Mouse (Mus musculus) hindbrain, embryonic 12.5 days (tissue): ENCODE results near the gene Sap25. TPM values are rescaled to one million over a fixed set of nuclear protein-coding genes. Genes with fewer than 3 reads are reported as not detected.

Experiments
- ATAC-seq: fragments of 200-750 bp; cut with Nextera tagmentation; 2 replicates; pipeline ENCODE4 v1.8.0; 2017; ENCODE audit warnings: moderate TSS enrichment; ENCODE audit not compliant: low FRiP score
- H3K27ac ChIP-seq: fragments of 300-500 bp; sonication (generic); 2 replicates; pipeline ENCODE4 v1.5.1; 2016; ENCODE audit warnings: mild to moderate bottlenecking
- H3K27me3 ChIP-seq: fragments of 300-500 bp; sonication (generic); 2 replicates; pipeline ENCODE4 v1.6.1; 2016; ENCODE audit warnings: mild to moderate bottlenecking
- H3K36me3 ChIP-seq: fragments of 300-500 bp; sonication (generic); 2 replicates; pipeline ENCODE4 v1.6.1; 2016; ENCODE audit warnings: mild to moderate bottlenecking
- H3K4me1 ChIP-seq: fragments of 300-500 bp; sonication (generic); 2 replicates; pipeline ENCODE4 v1.6.1; 2016
- H3K4me2 ChIP-seq: fragments of 300-500 bp; sonication (generic); replicated peaks from 2 replicates; pipeline ENCODE4 v1.6.1; 2016; ENCODE audit warnings: mild to moderate bottlenecking
- H3K4me3 ChIP-seq: fragments of 300-500 bp; sonication (generic); 2 replicates; pipeline ENCODE4 v1.5.1; 2016; ENCODE audit warnings: mild to moderate bottlenecking
- H3K9ac ChIP-seq: fragments of 300-500 bp; sonication (generic); 2 replicates; pipeline ENCODE4 v1.6.1; 2016; ENCODE audit warnings: mild to moderate bottlenecking, moderate library complexity
- H3K9me3 ChIP-seq: fragments of 300-500 bp; sonication (generic); replicated peaks from 2 replicates; pipeline ENCODE4 v1.6.1; 2016; ENCODE audit warnings: mild to moderate bottlenecking
- WGBS: fragments of 180-500 bp; shearing (Covaris S2); methylation state at CpG from one replicate; pipeline ENCODE4 v1.1.7; 2016; 5-methylcytosine and 5-hydroxymethylcytosine counted together
- polyA plus RNA-seq: library from polyadenylated mRNA; unstranded; fragments of >200 nt; fragmentation: Nextera tagmentation; extraction: Ambion mirVana; gene quantifications from 2 replicates; pipeline ENCODE4 v1.2.1, GENCODE M21; 2016

The Sap25 gene
- polyA plus RNA-seq, 1 experiment from 2014 or later: 7.6 TPM

DNA sequence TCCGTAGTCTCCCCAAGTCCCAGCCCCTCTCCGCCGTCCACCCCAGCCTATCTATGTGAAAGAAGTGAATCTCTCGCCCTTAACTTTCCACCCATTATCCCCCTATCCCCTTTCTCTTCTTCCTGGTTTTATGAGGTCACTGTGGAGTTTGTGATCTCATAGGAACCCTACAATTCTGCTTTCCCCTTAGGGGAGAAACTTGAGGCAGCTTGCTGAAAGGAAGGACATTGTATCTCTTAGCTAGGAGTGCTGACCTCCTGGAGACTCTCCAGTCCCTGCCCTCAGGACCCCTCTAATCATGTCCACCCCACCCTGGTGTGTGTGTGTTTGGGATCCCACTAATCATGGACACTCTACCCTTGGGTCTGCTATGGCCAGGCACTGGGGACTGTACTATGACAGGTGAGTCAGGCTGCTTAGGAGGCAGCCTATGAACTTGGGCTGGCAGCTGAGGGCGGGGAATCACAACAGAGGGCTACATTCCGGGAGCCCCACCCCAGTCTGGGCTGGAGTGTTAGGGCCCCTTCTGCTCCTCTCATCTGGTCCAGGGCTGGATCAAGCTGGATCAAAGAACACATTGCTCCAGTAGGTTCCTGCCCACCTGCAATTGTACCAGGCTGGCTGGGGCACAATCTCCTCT is 11.1 kb upstream of the Sap25 start:
- WGBS: 26% methylated on average over 6 of the region's 6 CpGs
- Histone ChIP-seq H3K4me2 (peak overlapping the region; percentile 86), H3K9me3 (no peaks in the 10 kb centered on the region), H3K4me1 (peaks cover 43% of the 10 kb centered on the region), H3K36me3 (peaks cover 11% of the 10 kb centered on the region), H3K27me3 (no peaks in the 10 kb centered on the region), H3K27ac (peak overlapping the region; percentile 46), H3K9ac (peak overlapping the region; percentile 75), H3K4me3 (peak overlapping the region; percentile 67)
- ATAC-seq: no peak

GRCm38 (mm10) chr5:137630602-137631001 is 10.5 kb upstream of the Sap25 start:
- Histone ChIP-seq H3K9me3 (no peaks in the 10 kb centered on the region), H3K27ac (peak overlapping the region; percentile 46), H3K4me2 (peak overlapping the region; percentile 86), H3K4me3 (peak overlapping the region; percentile 67), H3K27me3 (no peaks in the 10 kb centered on the region), H3K4me1 (peaks cover 43% of the 10 kb centered on the region), H3K36me3 (peaks cover 16% of the 10 kb centered on the region), H3K9ac (peak overlapping the region; percentile 75)
- no peak for ATAC-seq
- 43% methylated on average over 3 of the region's 3 CpGs for WGBS

- no peak overlapping the region; the same call in 1 of the 2 replicates for H3K4me3 ChIP-seq
- no peak for ATAC-seq
- peaks cover 43% of the 10 kb centered on the region for H3K4me1 ChIP-seq
- 61% methylated on average over 9 of the region's 9 CpGs for WGBS
- H3K27me3 ChIP-seq: no peaks in the 10 kb centered on the region
- H3K9me3 ChIP-seq: no peaks in the 10 kb centered on the region
- H3K4me2 ChIP-seq: peak overlapping the region; percentile 86
- H3K9ac ChIP-seq: peak overlapping the region; percentile 75
- peak overlapping the region; percentile 46 for H3K27ac ChIP-seq
- peaks cover 22% of the 10 kb centered on the region for H3K36me3 ChIP-seq
Observed at GRCm38 (mm10) chr5:137631171-137631570, 10.0 kb upstream of the Sap25 start.

DNA sequence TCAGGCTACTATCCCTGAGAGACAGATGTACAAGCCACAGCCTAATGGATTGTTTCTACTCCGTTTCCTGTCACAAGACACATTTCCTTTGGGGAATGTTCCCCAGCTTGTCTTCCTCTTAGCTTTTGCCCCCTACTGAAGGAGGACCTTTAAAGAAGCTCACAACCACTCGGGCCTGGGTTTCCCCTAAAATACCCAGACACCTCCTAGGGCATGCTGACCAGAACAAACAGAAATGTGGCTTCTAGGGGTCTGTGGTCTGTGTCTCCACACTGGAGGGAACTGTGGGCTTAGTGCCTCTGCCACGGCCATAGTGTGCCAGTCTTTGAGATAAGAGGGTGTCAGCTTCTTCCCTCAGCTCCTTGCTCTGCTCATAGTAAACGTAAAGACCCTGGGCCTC is 9.5 kb upstream of the Sap25 start:
- peak overlapping the region; percentile 75; the same call in 1 of the 2 replicates for H3K9ac ChIP-seq
- H3K4me3 ChIP-seq: no peak overlapping the region
- peaks cover 43% of the 10 kb centered on the region for H3K4me1 ChIP-seq
- no peaks in the 10 kb centered on the region for H3K9me3 ChIP-seq
- H3K27me3 ChIP-seq: no peaks in the 10 kb centered on the region
- peak overlapping the region; percentile 46 for H3K27ac ChIP-seq
- H3K4me2 ChIP-seq: peak overlapping the region; percentile 86
- 76% methylated on average over 4 of the region's 4 CpGs for WGBS
- peaks cover 26% of the 10 kb centered on the region for H3K36me3 ChIP-seq
- ATAC-seq: no peak

- H3K4me1 ChIP-seq: peaks cover 38% of the 10 kb centered on the region
- H3K9me3 ChIP-seq: no peaks in the 10 kb centered on the region
- H3K36me3 ChIP-seq: peaks cover 46% of the 10 kb centered on the region
- WGBS: 79% methylated on average over 12 of the region's 12 CpGs
- ATAC-seq: no peak
- H3K9ac ChIP-seq: 0 out of 2 replicates have a peak overlapping the region, but pooled peaks have one; percentile 18
- H3K4me2 ChIP-seq: no peak overlapping the region
- no peaks in the 10 kb centered on the region for H3K27me3 ChIP-seq
- H3K4me3 ChIP-seq: no peak overlapping the region
- H3K27ac ChIP-seq: no peak overlapping the region
Observed at GRCm38 (mm10) chr5:137633397-137634084, 7.6 kb upstream of the Sap25 start.

GRCm38 (mm10) chr5:137639472-137639871 is 1.7 kb upstream of the Sap25 start:
- 80% methylated on average over 7 of the region's 7 CpGs for WGBS
- Histone ChIP-seq H3K4me1 (no peaks in the 10 kb centered on the region), H3K36me3 (peaks cover 76% of the 10 kb centered on the region)

GRCm38 (mm10) chr5:137642886-137643285 is 1.8 kb downstream of the Sap25 start:
- H3K9me3 ChIP-seq: no peaks in the 10 kb centered on the region
- peaks cover 47% of the 10 kb centered on the region for H3K27me3 ChIP-seq
- H3K36me3 ChIP-seq: peaks cover 47% of the 10 kb centered on the region
- no peak overlapping the region for H3K4me3 ChIP-seq
- peaks cover 11% of the 10 kb centered on the region for H3K4me1 ChIP-seq
- no peak for ATAC-seq
- no peak overlapping the region for H3K27ac ChIP-seq
- 54% methylated on average over 4 of the region's 4 CpGs for WGBS
- H3K4me2 ChIP-seq: no peak overlapping the region
- no peak overlapping the region for H3K9ac ChIP-seq

More at GRCm38 (mm10) chr5:137639472-137639871, 1.7 kb upstream of the Sap25 start:
- H3K4me3 ChIP-seq: no peak overlapping the region
- ATAC-seq: no peak
- no peaks in the 10 kb centered on the region for H3K9me3 ChIP-seq
- peaks cover 13% of the 10 kb centered on the region for H3K27me3 ChIP-seq
- H3K9ac ChIP-seq: no peak overlapping the region
- no peak overlapping the region for H3K27ac ChIP-seq
- H3K4me2 ChIP-seq: no peak overlapping the region

- no peak overlapping the region for H3K4me3 ChIP-seq
- H3K4me2 ChIP-seq: no peak overlapping the region
- no peak overlapping the region for H3K27ac ChIP-seq
- no peak overlapping the region for H3K9ac ChIP-seq
- H3K9me3 ChIP-seq: no peaks in the 10 kb centered on the region
- peaks cover 18% of the 10 kb centered on the region for H3K4me1 ChIP-seq
- WGBS: 32% methylated on average over 19 of the region's 19 CpGs
- H3K27me3 ChIP-seq: peaks cover 47% of the 10 kb centered on the region
- peaks cover 31% of the 10 kb centered on the region for H3K36me3 ChIP-seq
- ATAC-seq: no peak
Observed at GRCm38 (mm10) chr5:137644484-137644883, 3.4 kb downstream of the Sap25 start.

DNA sequence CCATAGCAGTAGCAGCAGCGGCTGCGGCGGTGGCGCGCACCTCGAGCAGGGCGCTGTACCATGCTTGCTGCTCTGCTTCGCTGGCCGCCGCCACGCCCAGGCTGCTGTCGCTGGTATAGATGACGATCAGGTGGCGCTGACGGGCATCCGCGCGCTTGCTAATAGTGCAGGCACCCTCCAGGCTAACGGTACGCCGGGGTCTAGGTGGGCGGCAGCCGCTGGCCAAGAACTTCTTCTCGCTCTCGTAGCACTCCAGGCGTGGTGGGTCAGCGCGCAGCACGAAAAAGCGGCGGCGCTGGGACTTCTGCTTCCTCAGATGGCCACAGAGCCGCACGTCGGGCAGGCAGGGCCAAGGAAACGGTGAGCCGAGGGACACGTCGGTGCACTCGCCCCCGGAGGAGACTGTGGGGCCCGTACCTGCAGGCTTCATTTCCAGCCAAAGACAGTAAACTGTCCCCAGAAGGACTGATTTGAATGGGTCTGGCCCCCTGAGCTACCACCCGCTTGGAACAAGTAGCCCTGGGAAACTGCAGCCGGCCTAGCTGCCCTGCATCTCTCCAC is 4.0 kb downstream of the Sap25 start:
- H3K4me3 ChIP-seq: peak overlapping the region; percentile 28
- H3K4me2 ChIP-seq: peak overlapping the region; percentile 48
- peaks cover 47% of the 10 kb centered on the region for H3K27me3 ChIP-seq
- no peaks in the 10 kb centered on the region for H3K9me3 ChIP-seq
- no peak for ATAC-seq
- WGBS: 3% methylated on average over 44 of the region's 44 CpGs
- H3K36me3 ChIP-seq: peaks cover 24% of the 10 kb centered on the region
- peaks cover 25% of the 10 kb centered on the region for H3K4me1 ChIP-seq
- no peak overlapping the region for H3K27ac ChIP-seq
- no peak overlapping the region for H3K9ac ChIP-seq

DNA sequence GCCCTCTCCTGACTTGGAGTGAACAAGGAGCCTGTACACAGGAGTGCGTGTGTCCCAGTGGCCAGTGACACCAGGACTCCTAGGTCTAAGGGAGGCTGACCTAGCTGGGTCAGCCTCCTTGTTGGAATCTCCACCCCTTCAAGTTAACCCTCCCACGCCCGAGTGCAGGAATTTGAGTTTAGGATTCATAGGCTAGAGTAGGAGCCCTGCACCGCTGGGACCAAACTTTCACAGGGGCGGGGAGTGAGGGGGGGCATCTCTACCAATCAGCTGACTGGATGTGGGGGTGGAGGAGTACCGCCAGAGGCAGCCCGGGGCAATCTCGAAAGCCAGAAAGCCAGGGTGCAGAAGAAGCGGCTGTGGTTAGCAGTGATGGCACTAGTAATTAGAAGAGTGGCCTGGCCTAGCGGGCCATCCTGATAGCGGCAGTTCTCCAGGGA is 4.5 kb downstream of the Sap25 start, which contains the start of gene Irs3:
Gene Irs3 (minus strand): TSS at position 63 of the 440 bp plus-strand sequence.
- H3K9me3 ChIP-seq: no peaks in the 10 kb centered on the region
- WGBS: 11% methylated on average over 11 of the region's 11 CpGs
- H3K9ac ChIP-seq: no peak within 1 kb of the TSS
- peak within 1 kb of the TSS; percentile 28 for H3K4me3 ChIP-seq
- no peak within 1 kb of the TSS for H3K27ac ChIP-seq
- no peak for ATAC-seq
- H3K4me1 ChIP-seq: peaks cover 26% of the 10 kb centered on the region
- H3K4me2 ChIP-seq: peak within 1 kb of the TSS; percentile 48
- peaks cover 19% of the 10 kb centered on the region for H3K36me3 ChIP-seq
- peaks cover 47% of the 10 kb centered on the region for H3K27me3 ChIP-seq

DNA sequence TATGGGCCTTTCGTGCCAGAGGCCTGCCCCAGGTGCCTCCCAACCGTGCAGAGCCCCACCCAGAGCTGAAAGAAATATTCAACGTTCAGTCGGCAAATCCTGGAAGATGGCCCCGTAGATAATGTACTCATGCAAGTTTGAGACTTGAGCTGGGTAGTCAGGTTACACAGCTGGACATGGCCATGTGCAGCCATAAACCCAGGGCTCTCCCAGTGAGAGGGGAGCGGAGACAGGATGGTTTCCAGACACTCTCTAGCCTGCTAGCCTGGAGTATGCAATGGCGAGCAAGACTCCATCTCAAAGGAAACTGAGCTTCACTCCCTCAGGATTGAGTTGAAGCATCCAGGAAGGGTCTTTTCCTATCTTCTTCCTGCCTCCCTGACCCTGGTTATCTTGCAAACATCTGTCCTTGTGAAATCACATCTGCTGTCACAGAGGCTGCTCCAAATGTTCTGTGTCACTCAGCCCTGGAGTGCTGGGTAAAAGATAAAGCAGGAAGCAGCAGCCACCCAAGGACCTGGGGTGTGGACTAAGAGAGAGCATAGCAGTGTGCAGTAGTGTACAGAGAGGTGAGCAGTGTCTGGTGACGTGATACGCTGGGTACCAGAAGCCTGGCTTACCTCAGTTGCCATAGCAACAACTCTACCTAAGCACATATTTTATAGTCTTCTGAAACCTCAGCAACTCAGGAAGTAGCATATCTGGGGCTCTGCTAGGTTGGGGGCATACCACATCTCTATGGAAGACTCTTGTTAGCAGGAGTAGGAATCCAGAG is 6.9 kb downstream of the Sap25 start:
- no peak overlapping the region for H3K4me2 ChIP-seq
- H3K27ac ChIP-seq: no peak overlapping the region
- H3K9me3 ChIP-seq: no peaks in the 10 kb centered on the region
- no peak for ATAC-seq
- H3K36me3 ChIP-seq: 0 out of 2 replicates have a peak, but pooled peaks cover 9% of the 10 kb centered on the region
- no peak overlapping the region for H3K9ac ChIP-seq
- 77% methylated on average over 9 of the region's 9 CpGs for WGBS
- H3K27me3 ChIP-seq: peaks cover 47% of the 10 kb centered on the region
- no peak overlapping the region for H3K4me3 ChIP-seq
- peaks cover 26% of the 10 kb centered on the region for H3K4me1 ChIP-seq

DNA sequence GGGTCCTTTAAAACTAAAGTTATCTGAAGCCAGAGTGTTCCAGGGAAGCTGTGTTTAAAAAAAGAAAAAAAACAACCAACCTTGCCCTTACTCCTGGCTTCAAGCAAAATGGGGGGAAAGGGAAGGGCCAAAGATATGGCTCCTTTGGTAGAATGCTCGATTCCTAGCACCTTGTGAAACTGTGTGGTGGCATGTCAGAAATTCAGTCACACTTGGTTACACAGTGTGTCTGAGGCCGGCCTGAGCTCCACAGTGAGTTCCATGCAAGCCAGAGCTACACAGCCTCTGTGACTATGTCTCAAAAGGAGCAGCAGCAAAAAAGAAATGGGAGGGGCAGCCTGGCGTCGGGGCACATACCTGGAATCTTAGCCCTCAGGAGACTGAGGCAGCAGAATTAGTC is 8.1 kb downstream of the Sap25 start:
- H3K4me3 ChIP-seq: no peak overlapping the region
- no peak overlapping the region for H3K4me2 ChIP-seq

More for the DNA sequence above, 8.1 kb downstream of the Sap25 start:
- WGBS: 43% methylated on average over 4 of the region's 4 CpGs
- H3K36me3 ChIP-seq: peaks cover 19% of the 10 kb centered on the region
- peaks cover 36% of the 10 kb centered on the region for H3K27me3 ChIP-seq
- H3K27ac ChIP-seq: 0 out of 2 replicates have a peak overlapping the region, but pooled peaks have one; percentile 17
- peaks cover 26% of the 10 kb centered on the region for H3K4me1 ChIP-seq
- ATAC-seq: no peak
- H3K9ac ChIP-seq: no peak overlapping the region
- no peaks in the 10 kb centered on the region for H3K9me3 ChIP-seq
